Mouse (Mus musculus) ES-E14 (cell line): ENCODE data around the gene Gusb.

ENCODE experiments used
- CHD2 ChIP-seq: IDR thresholded peaks from 2 replicates; pipeline ENCODE4 v1.6.1; 2014; ENCODE audit warnings: mild to moderate bottlenecking, low read depth, low read length, inconsistent platforms
- HCFC1 ChIP-seq: IDR thresholded peaks from 2 replicates; pipeline ENCODE4 v1.6.1; 2012; ENCODE audit warnings: low read length, inconsistent platforms, borderline replicate concordance; ENCODE audit not compliant: insufficient read depth
- MAFK ChIP-seq: IDR thresholded peaks from 2 replicates; pipeline ENCODE4 v1.6.1; 2014; ENCODE audit warnings: mild to moderate bottlenecking, low read depth, low read length, inconsistent platforms; ENCODE audit not compliant: insufficient read depth
- ZC3H11A ChIP-seq: IDR thresholded peaks from 2 replicates; pipeline ENCODE4 v1.6.1; 2012; ENCODE audit warnings: low read depth, mild to moderate bottlenecking, inconsistent platforms, low read length, borderline replicate concordance
- ZNF384 ChIP-seq: IDR thresholded peaks from 2 replicates; pipeline ENCODE4 v1.6.1; 2012; ENCODE audit warnings: low read depth, low read length, inconsistent platforms

DNA sequence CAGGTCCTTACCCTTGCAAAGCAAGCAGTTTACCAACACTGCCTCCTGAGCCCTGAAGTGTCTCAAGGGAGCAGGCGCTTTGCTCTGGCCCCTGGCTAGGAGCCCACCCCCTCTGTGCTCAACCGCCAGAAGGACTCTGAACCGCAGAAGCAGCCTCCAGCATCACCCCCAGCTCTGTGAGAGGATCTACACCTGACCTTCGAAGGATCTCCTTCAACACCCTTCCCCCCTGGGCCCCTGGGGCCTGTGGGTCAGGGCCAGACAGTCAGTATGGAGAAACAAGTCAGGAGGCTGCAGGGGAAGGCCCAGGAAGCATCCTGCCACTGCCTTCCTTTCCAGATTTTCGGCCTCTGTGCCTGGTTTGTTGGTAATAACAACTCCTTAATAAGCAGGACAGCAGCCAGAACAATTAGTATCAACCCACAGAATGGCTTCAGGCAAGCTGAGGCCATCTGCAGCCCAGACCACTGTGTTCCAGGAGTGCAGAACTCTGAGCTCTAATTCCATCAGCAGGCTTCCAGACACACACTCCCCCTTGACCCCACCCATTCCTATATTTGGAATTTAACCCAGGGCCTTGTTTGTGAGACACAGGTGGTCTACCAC is 18.6 kb upstream of the Gusb start:
- TF ChIP-seq MAFK (no peak), CHD2 (no peak), ZC3H11A (no peak), ZNF384 (no peak), HCFC1 (no peak)
